Mouse (Mus musculus): ENCODE measurements around the gene Cyp2d26. TPM values are rescaled to one million over a fixed set of nuclear protein-coding genes. Genes with fewer than 3 reads are reported as not detected.

Cyp2d26 gene
- polyA plus RNA-seq (2014; fragmentation: Illumina TruSeq; extraction: RNeasy Lipid Tissue Mini Kit (QIAGEN cat#74804); ENCODE audit: low read depth, low replicate concordance): 0.53 TPM

DNA sequence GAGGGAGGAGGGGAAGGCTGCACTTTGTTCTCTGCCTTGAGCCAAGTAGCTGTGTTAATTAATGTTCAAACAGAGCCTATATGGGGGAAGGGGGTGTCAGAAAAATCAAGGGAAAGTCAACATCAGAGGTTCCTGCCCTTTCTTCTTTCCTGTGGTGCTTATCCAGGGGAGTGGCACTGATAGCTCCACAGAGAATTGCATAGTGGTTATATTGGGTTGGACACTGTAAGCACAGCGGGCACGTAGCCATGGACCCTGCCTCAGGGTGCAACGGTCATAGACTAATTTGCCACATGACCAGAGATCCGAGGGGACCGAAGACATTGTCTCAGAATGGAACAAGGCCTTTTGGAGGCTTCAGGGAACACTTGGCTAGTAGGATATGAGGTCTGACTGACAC lies at the start of gene Cyp2d26:
Gene Cyp2d26, minus strand, starts transcription at position 18 of the 400 bp plus-strand sequence.

GRCm38 (mm10) chr15:82763631-82764420 lies 30.3 kb downstream of the Cyp2d26 start, which contains the start of gene Cyp2d40:
TSS of gene Cyp2d40 (minus strand) at chr15:82764183.

Other genes with a start within 250 kb of the Cyp2d26 start
- not detected for gene Cyp2d12, start 239.2 kb downstream of the Cyp2d26 start, polyA plus RNA-seq (2014; fragmentation: Illumina TruSeq; extraction: RNeasy Lipid Tissue Mini Kit (QIAGEN cat#74804); ENCODE audit: low read depth, low replicate concordance)
- gene Cyp2d34, start 173.3 kb downstream of the Cyp2d26 start, polyA plus RNA-seq (2014; fragmentation: Illumina TruSeq; extraction: RNeasy Lipid Tissue Mini Kit (QIAGEN cat#74804); ENCODE audit: low read depth, low replicate concordance): not detected
- gene Cyp2d40, start 30.1 kb downstream of the Cyp2d26 start, polyA plus RNA-seq (2014; fragmentation: Illumina TruSeq; extraction: RNeasy Lipid Tissue Mini Kit (QIAGEN cat#74804); ENCODE audit: low read depth, low replicate concordance): not detected
- gene Tcf20, start 193.6 kb upstream of the Cyp2d26 start, polyA plus RNA-seq (2014; fragmentation: Illumina TruSeq; extraction: RNeasy Lipid Tissue Mini Kit (QIAGEN cat#74804); ENCODE audit: low read depth, low replicate concordance): 17.3 TPM
- gene Nfam1, start 239.0 kb upstream of the Cyp2d26 start, polyA plus RNA-seq (2014; fragmentation: Illumina TruSeq; extraction: RNeasy Lipid Tissue Mini Kit (QIAGEN cat#74804); ENCODE audit: low read depth, low replicate concordance): 6.8 TPM

Measured in adipose tissue, adult 10 weeks (tissue).